Mouse (Mus musculus): ENCODE results near the gene Slc30a7. TPM values are rescaled to one million over a fixed set of nuclear protein-coding genes. Genes with fewer than 3 reads are reported as not detected.
A peak's percentile ranks its signal among the peaks of the same experiment; 100 is the strongest.
"Not testable (repeated sequence)": the region's sequence is repeated elsewhere in the genome, so short reads cannot be mapped to it uniquely, and the experiment has no call there.

Gene Slc30a7
- polyA plus RNA-seq, 1 experiment, result 3.7 TPM

DNA sequence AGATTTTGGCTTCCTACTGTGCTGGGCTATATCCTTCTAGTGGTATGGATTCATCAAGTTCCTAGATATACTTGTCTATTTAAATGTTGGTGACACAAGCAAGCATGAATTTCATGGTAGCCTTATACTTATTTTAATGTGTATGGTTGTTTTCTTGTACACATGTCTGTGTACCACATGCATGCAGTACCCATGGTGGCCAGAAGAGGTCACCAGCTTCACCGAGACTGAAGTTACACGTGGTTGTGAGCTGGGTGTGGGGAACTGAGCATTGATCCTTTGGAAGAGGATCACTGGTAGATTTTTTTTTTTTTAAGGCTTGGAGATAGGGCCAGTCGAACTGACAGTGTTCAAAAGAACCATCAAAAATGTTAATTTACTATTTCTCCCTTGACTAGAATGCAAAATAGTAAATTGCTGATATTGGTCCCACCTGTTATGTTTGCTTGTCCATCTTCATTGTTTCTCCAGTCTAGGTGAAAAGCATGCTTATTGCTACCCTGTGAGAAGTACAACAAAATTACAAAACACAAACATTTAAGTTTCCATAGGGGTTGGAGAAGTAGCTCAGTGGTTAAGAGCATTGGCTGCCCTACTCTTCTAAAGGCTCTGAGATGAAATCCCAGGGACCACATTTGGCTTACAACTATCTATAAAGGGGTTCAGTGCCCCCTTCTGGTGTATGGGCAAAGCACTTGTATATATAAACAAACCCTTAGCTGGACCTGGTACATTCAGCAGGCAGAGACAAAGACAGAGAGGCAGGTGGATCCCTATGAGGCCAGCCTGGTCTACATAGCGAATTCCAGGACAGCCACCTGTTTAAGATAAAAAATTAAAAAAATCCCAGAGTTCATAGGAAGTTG lies 70.2 kb downstream of the Slc30a7 start:
- WGBS, result 45% methylated on average over 4 of the region's 4 CpGs
- Histone ChIP-seq H3K27ac (ENCODE audit: control insufficient read depth, insufficient read depth, low read depth, low read length, poor library complexity) (no peak overlapping the region), H3K4me3 (replicated peaks; ENCODE audit: control insufficient read depth, low read depth, low read length) (no peak overlapping the region)

DNA sequence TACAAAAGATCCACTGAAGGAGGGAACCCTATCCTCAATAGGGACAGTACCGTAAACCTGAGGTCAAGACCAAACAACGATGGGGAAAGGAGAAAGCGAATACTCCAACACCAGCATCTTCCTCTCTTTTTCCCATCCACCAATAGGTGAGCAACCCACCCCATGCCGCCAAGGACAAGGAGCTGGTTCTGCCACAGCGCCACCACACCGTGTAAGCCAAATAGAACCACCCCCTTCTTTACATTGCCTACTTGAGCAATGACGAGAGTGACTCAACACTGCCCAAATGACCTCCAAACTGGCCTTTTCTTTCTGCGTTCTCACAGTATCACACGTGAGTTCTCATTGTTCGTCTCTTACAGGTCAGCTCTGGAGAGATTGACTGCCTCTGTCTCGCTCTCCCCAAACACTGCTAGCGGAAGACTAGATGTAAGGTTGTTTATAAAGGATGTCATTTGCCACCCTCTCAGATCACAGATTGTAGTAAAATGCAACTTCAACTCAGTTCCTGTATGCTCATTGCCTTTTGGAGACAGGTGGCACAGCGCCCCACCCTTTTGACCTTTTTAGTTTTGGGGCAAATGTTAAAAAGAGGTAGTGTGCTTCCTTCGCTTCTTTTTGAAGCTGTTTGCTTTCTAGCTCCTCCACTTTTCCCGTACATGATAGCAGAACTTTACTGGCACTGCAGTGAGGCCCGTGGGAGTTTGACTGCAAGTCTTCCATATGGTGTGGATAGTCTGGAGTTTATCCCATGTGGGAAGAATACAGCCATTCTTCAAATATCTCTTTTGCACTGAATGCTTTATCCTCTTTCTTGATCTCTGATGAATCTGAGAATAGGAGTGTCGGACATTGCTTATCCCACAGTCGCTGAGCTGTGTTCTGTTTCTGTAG lies 73.7 kb downstream of the Slc30a7 start:
- H3K4me3 ChIP-seq (replicated peaks; ENCODE audit: control insufficient read depth, low read depth, low read length), result no peak overlapping the region
- no peaks in the 10 kb centered on the region; the same call in 1 of the 2 replicates for H3K4me1 ChIP-seq (ENCODE audit: control insufficient read depth, insufficient read depth, low read length)
- no peak overlapping the region for H3K27ac ChIP-seq (ENCODE audit: control insufficient read depth, insufficient read depth, low read depth, low read length, poor library complexity)
- TF ChIP-seq POLR2A (IDR thresholded peaks at IDR 0.05; ENCODE audit: borderline replicate concordance, control insufficient read depth, low read depth, low read length), result no peak
- TF ChIP-seq CTCF (IDR thresholded peaks at IDR 0.05; ENCODE audit: control insufficient read depth, insufficient read depth, low read length), result no peak
- WGBS, result 82% methylated on average over 18 of the region's 18 CpGs

More for the DNA sequence above, 70.2 kb downstream of the Slc30a7 start:
- no peaks in the 10 kb centered on the region for H3K4me1 ChIP-seq (ENCODE audit: control insufficient read depth, insufficient read depth, low read length)
- TF ChIP-seq CTCF (IDR thresholded peaks at IDR 0.05; ENCODE audit: control insufficient read depth, insufficient read depth, low read length) (peak; percentile 82), POLR2A (IDR thresholded peaks at IDR 0.05; ENCODE audit: borderline replicate concordance, control insufficient read depth, low read depth, low read length) (no peak)

DNA sequence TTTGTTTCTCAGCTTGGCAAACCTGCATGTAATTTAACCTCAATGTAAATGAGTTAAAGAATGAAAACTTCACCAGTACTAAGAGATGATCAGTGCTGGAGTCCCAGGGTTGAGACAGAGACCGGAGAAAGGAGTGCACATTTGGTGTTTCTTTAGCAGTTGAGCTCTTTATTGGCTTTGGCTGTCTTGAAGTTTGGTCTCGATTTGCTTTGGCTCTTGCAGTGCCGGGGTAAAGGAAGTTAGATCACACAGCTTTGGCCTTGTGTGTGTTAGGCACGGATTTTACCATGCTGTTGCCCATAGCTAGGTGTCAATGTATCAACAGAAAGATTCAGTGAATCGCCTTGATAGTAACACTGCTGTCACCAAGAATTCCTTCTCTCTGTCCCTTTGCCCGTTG lies 75.5 kb downstream of the Slc30a7 start:
- TF ChIP-seq CTCF (IDR thresholded peaks at IDR 0.05; ENCODE audit: control insufficient read depth, insufficient read depth, low read length), result no peak
- no peak for TF ChIP-seq POLR2A (IDR thresholded peaks at IDR 0.05; ENCODE audit: borderline replicate concordance, control insufficient read depth, low read depth, low read length)
- Histone ChIP-seq H3K27ac (ENCODE audit: control insufficient read depth, insufficient read depth, low read depth, low read length, poor library complexity) (no peak overlapping the region), H3K4me1 (ENCODE audit: control insufficient read depth, insufficient read depth, low read length) (no peaks in the 10 kb centered on the region; the same call in 1 of the 2 replicates), H3K4me3 (replicated peaks; ENCODE audit: control insufficient read depth, low read depth, low read length) (no peak overlapping the region)
- WGBS, result 85% methylated on average over 6 of the region's 6 CpGs

DNA sequence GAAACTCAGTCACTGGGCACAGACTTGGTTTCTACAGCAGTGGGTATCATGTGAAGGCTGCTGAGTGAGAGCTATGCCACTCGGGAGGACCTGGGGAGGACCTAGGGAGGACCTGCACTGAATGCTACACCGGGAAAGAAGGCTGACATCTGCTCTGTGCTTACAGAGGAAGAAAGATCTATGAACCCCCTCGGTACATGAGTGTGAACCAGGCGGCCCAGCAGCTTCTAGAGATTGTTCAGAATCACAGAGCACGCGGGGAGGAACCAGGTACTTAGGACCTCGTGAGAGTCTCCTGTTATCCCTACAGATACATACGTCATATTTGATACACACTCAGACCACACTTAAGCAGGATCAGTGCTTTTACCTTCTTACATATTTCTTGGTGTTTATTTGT lies 80.7 kb downstream of the Slc30a7 start:
- Histone ChIP-seq H3K4me3 (replicated peaks; ENCODE audit: control insufficient read depth, low read depth, low read length) (no peak overlapping the region), H3K27ac (ENCODE audit: control insufficient read depth, insufficient read depth, low read depth, low read length, poor library complexity) (no peak overlapping the region), H3K4me1 (ENCODE audit: control insufficient read depth, insufficient read depth, low read length) (no peaks in the 10 kb centered on the region; the same call in 1 of the 2 replicates)
- 90% methylated on average over 8 of the region's 8 CpGs for WGBS
- no peak for TF ChIP-seq CTCF (IDR thresholded peaks at IDR 0.05; ENCODE audit: control insufficient read depth, insufficient read depth, low read length)

DNA sequence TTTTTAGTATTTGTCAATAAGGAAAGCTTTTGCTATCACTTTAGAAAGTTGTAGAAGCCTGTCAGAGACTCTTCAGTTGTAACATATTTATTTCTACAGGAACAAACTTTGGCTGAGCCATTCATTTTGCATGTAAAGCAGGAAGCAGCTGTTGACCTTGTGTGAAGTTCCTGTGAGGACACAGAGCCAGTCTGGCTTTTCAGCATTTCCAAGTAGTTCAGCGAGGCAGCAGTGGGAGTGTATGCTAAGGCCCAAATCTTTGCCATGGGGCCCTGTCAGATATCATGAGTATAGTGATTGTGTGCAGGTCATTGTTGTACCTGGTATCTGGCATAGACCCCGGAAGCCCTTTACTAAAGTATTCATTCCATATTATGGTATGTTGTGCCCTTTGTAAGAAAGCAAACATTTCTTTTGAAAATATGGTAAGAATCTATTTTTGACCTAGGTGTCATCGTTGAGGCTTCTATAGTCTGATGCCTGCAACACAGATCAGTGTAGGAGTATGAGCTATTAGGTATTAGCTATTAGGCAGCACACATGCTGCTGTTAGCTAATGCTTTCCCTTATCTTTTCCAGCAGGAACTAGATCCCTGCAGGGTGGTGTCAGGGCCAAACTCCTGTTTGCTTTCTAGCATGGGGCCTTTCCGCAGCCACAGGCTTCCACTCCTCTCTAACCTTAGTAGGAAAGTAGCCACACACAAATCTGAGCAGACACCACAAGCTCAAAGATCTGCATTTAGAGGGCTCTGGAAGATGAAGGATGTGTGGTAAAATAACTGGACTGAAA lies 82.6 kb downstream of the Slc30a7 start:
- WGBS, result 87% methylated on average over 4 of the region's 4 CpGs
- no peak overlapping the region for H3K4me3 ChIP-seq (replicated peaks; ENCODE audit: control insufficient read depth, low read depth, low read length)
- no peak for TF ChIP-seq CTCF (IDR thresholded peaks at IDR 0.05; ENCODE audit: control insufficient read depth, insufficient read depth, low read length)
- no peak overlapping the region for H3K27ac ChIP-seq (ENCODE audit: control insufficient read depth, insufficient read depth, low read depth, low read length, poor library complexity)
- no peaks in the 10 kb centered on the region for H3K4me1 ChIP-seq (ENCODE audit: control insufficient read depth, insufficient read depth, low read length)

DNA sequence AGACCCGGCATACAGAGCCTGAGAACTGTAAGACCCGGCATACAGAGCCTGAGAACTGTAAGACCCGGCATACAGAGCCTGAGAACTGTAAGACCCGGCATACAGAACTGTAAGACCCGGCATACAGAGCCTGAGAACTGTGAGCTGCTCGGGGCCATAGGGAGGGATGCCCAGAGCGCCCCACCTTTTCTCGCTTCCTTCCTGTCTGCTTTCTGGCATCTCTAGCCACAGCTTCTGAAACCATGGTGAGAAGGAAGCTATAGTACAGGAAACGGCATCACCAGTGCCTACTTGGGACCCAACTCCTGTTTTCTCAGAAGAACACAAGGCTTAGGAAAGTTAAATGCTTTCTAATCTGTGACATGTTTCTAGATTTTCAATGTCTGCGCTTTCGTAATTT lies 99.8 kb downstream of the Slc30a7 start:
- H3K27ac ChIP-seq (ENCODE audit: control insufficient read depth, insufficient read depth, low read depth, low read length, poor library complexity); H3K4me3 ChIP-seq (replicated peaks; ENCODE audit: control insufficient read depth, low read depth, low read length); H3K4me1 ChIP-seq (ENCODE audit: control insufficient read depth, insufficient read depth, low read length): not testable (repeated sequence)
- 82% methylated on average over 11 of the region's 11 CpGs for WGBS

DNA sequence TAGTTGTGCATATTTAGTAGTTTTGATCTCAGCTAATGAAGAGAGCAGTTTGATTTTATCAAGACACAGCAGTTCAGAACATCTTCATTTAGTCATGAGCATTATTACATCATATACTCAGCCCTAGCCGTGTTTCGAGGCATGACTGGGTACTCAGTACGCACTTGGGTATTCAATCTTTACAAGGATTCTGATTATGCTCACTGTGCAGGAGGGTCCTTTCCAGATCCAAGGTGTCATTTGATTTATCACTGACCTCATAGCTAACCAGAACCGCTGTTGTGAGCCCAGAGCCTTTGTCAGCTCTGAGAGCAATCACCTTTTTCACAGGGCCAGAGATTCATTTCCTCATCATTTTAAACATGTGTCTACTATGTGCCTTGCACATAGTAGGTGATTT lies 101.6 kb downstream of the Slc30a7 start:
- Histone ChIP-seq H3K4me1 (ENCODE audit: control insufficient read depth, insufficient read depth, low read length) (peaks cover 6% of the 10 kb centered on the region), H3K4me3 (replicated peaks; ENCODE audit: control insufficient read depth, low read depth, low read length) (no peak overlapping the region), H3K27ac (ENCODE audit: control insufficient read depth, insufficient read depth, low read depth, low read length, poor library complexity) (no peak overlapping the region)
- TF ChIP-seq POLR2A (IDR thresholded peaks at IDR 0.05; ENCODE audit: borderline replicate concordance, control insufficient read depth, low read depth, low read length) (no peak), CTCF (IDR thresholded peaks at IDR 0.05; ENCODE audit: control insufficient read depth, insufficient read depth, low read length) (no peak)
- 91% methylated on average over 4 of the region's 4 CpGs for whole genome bisulfite sequencing

DNA sequence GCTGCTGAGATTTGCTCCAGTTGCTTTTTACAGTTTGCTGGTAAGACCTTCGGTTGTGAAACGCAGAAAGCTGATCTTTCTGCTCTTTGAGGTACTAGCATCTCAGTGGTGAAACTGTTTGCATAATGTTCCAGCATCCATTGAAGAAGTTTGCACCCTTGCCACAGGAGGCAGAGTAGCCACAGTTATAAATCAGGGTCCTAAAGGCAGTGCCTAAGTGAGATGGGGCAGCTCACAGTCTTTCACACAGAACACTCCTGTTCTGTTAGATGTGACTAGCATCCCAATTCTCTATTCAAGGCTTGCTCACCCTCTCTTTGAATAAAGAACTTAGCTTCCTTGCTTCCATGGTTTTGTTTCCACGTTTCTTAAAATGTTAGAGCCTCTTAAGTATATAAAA lies 102.1 kb downstream of the Slc30a7 start:
- Histone ChIP-seq H3K4me1 (ENCODE audit: control insufficient read depth, insufficient read depth, low read length) (peaks cover 6% of the 10 kb centered on the region), H3K27ac (ENCODE audit: control insufficient read depth, insufficient read depth, low read depth, low read length, poor library complexity) (no peak overlapping the region), H3K4me3 (replicated peaks; ENCODE audit: control insufficient read depth, low read depth, low read length) (no peak overlapping the region)
- TF ChIP-seq CTCF (IDR thresholded peaks at IDR 0.05; ENCODE audit: control insufficient read depth, insufficient read depth, low read length) (no peak), POLR2A (IDR thresholded peaks at IDR 0.05; ENCODE audit: borderline replicate concordance, control insufficient read depth, low read depth, low read length) (no peak)
- 64% methylated on average over 3 of the region's 3 CpGs for WGBS
